Mouse (Mus musculus): ENCODE measurements at regions not wholly inside any gene's neighbourhood (a gene's known extent, or its start where the extent isn't known, plus 50 kb on each side); places are given as distances from the start of the nearest gene placed in this dataset.

- TF ChIP-seq CTCF (IDR thresholded peaks at IDR 0.05; ENCODE audit: low read depth) (no peak), EP300 (IDR thresholded peaks at IDR 0.05; ENCODE audit: low read depth) (no peak)
Measured at GRCm38 (mm10) chr10:19192971-19193758, 163.2 kb upstream of the Olig3 start.
